Mouse (Mus musculus): ENCODE measurements at regions not wholly inside any gene's neighbourhood (a gene's known extent, or its start where the extent isn't known, plus 50 kb on each side); places are given as distances from the start of the nearest gene placed in this dataset.

GRCm38 (mm10) chr7:117090911-117091550 lies 289.7 kb upstream of the Xylt1 start:
- Histone ChIP-seq H3K27ac (no peak overlapping the region), H3K36me3 (no peaks in the 10 kb centered on the region), H3K27me3 (no peaks in the 10 kb centered on the region), H3K4me3 (no peak overlapping the region), H3K9me3 (no peaks in the 10 kb centered on the region), H3K4me2 (no peak overlapping the region), H3K9ac (no peak overlapping the region), H3K4me1 (replicated peaks) (no peaks in the 10 kb centered on the region)
- ATAC-seq (ENCODE audit: low FRiP score) = no peak
- WGBS = 60% methylated on average over 6 of the region's 6 CpGs

GRCm38 (mm10) chr7:117092860-117093259 lies 287.9 kb upstream of the Xylt1 start:
- no peaks in the 10 kb centered on the region for H3K36me3 ChIP-seq
- no peaks in the 10 kb centered on the region for H3K9me3 ChIP-seq
- H3K9ac ChIP-seq = no peak overlapping the region
- no peak overlapping the region for H3K27ac ChIP-seq
- 94% methylated on average over 4 of the region's 4 CpGs for WGBS
- H3K4me1 ChIP-seq (replicated peaks) = no peaks in the 10 kb centered on the region
- no peak for ATAC-seq (ENCODE audit: low FRiP score)
- no peak overlapping the region for H3K4me3 ChIP-seq
- H3K27me3 ChIP-seq = no peaks in the 10 kb centered on the region
- no peak overlapping the region for H3K4me2 ChIP-seq

GRCm38 (mm10) chr7:117097618-117098017 lies 283.2 kb upstream of the Xylt1 start:
- no peak for ATAC-seq (ENCODE audit: low FRiP score)
- H3K36me3 ChIP-seq = no peaks in the 10 kb centered on the region
- WGBS = 74% methylated on average over 3 of the region's 3 CpGs

GRCm38 (mm10) chr7:117099041-117099440 lies 281.7 kb upstream of the Xylt1 start:
- H3K4me1 ChIP-seq (replicated peaks) = no peaks in the 10 kb centered on the region
- no peaks in the 10 kb centered on the region for H3K36me3 ChIP-seq
- no peak overlapping the region for H3K9ac ChIP-seq
- ATAC-seq (ENCODE audit: low FRiP score) = no peak
- H3K27me3 ChIP-seq = no peaks in the 10 kb centered on the region
- H3K27ac ChIP-seq = no peak overlapping the region
- H3K4me2 ChIP-seq = no peak overlapping the region
- WGBS = 73% methylated on average over 6 of the region's 6 CpGs
- H3K4me3 ChIP-seq = no peak overlapping the region
- no peaks in the 10 kb centered on the region for H3K9me3 ChIP-seq

More at GRCm38 (mm10) chr7:117097618-117098017, 283.2 kb upstream of the Xylt1 start:
- no peak overlapping the region for H3K27ac ChIP-seq
- no peaks in the 10 kb centered on the region for H3K9me3 ChIP-seq
- no peak overlapping the region for H3K9ac ChIP-seq
- no peak overlapping the region for H3K4me2 ChIP-seq
- no peak overlapping the region for H3K4me3 ChIP-seq
- H3K4me1 ChIP-seq (replicated peaks) = no peaks in the 10 kb centered on the region
- no peaks in the 10 kb centered on the region for H3K27me3 ChIP-seq

GRCm38 (mm10) chr7:117103035-117103434 lies 277.7 kb upstream of the Xylt1 start:
- Histone ChIP-seq H3K4me1 (replicated peaks) (no peaks in the 10 kb centered on the region), H3K27me3 (no peaks in the 10 kb centered on the region), H3K4me3 (no peak overlapping the region), H3K9me3 (no peaks in the 10 kb centered on the region), H3K36me3 (no peaks in the 10 kb centered on the region), H3K9ac (no peak overlapping the region), H3K4me2 (no peak overlapping the region), H3K27ac (no peak overlapping the region)
- 70% methylated on average over 5 of the region's 5 CpGs for WGBS
- ATAC-seq (ENCODE audit: low FRiP score) = no peak

- no peaks in the 10 kb centered on the region for H3K36me3 ChIP-seq
- no peak for ATAC-seq (ENCODE audit: low FRiP score)
Measured at GRCm38 (mm10) chr7:117106691-117107191, 274.0 kb upstream of the Xylt1 start.

GRCm38 (mm10) chr7:117108391-117108790 lies 272.4 kb upstream of the Xylt1 start:
- 84% methylated on average over 3 of the region's 3 CpGs for WGBS
- Histone ChIP-seq H3K4me2 (no peak overlapping the region), H3K36me3 (no peaks in the 10 kb centered on the region), H3K9me3 (no peaks in the 10 kb centered on the region), H3K27me3 (no peaks in the 10 kb centered on the region), H3K4me3 (no peak overlapping the region), H3K9ac (no peak overlapping the region), H3K4me1 (replicated peaks) (no peaks in the 10 kb centered on the region), H3K27ac (no peak overlapping the region)
- no peak for ATAC-seq (ENCODE audit: low FRiP score)

More at GRCm38 (mm10) chr7:117106691-117107191, 274.0 kb upstream of the Xylt1 start:
- 94% methylated on average over 7 of the region's 7 CpGs for WGBS
- Histone ChIP-seq H3K4me2 (no peak overlapping the region), H3K4me1 (replicated peaks) (no peaks in the 10 kb centered on the region), H3K27ac (no peak overlapping the region), H3K27me3 (no peaks in the 10 kb centered on the region), H3K4me3 (no peak overlapping the region), H3K9me3 (no peaks in the 10 kb centered on the region), H3K9ac (no peak overlapping the region)

GRCm38 (mm10) chr7:117127728-117128127 lies 253.1 kb upstream of the Xylt1 start:
- Histone ChIP-seq H3K4me3 (no peak overlapping the region), H3K4me1 (replicated peaks) (no peaks in the 10 kb centered on the region), H3K9ac (no peak overlapping the region), H3K9me3 (no peaks in the 10 kb centered on the region), H3K27me3 (no peaks in the 10 kb centered on the region), H3K36me3 (no peaks in the 10 kb centered on the region), H3K27ac (no peak overlapping the region), H3K4me2 (no peak overlapping the region)
- 79% methylated on average over 3 of the region's 3 CpGs for whole genome bisulfite sequencing
- ATAC-seq (ENCODE audit: low FRiP score) = no peak

GRCm38 (mm10) chr7:117134869-117135268 lies 245.9 kb upstream of the Xylt1 start:
- 93% methylated on average over 1 of the region's 1 CpGs for WGBS
- Histone ChIP-seq H3K36me3 (no peaks in the 10 kb centered on the region), H3K4me1 (replicated peaks) (peaks cover 13% of the 10 kb centered on the region)

GRCm38 (mm10) chr7:117138681-117139080 lies 242.1 kb upstream of the Xylt1 start:
- peaks cover 24% of the 10 kb centered on the region for H3K4me1 ChIP-seq (replicated peaks)
- no peaks in the 10 kb centered on the region for H3K36me3 ChIP-seq
- H3K27me3 ChIP-seq = no peaks in the 10 kb centered on the region
- WGBS = 81% methylated on average over 1 of the region's 1 CpGs
- no peak overlapping the region for H3K27ac ChIP-seq
- no peak for ATAC-seq (ENCODE audit: low FRiP score)
- no peaks in the 10 kb centered on the region for H3K9me3 ChIP-seq
- H3K9ac ChIP-seq = no peak overlapping the region
- H3K4me2 ChIP-seq = no peak overlapping the region
- no peak overlapping the region for H3K4me3 ChIP-seq

More at GRCm38 (mm10) chr7:117134869-117135268, 245.9 kb upstream of the Xylt1 start:
- H3K9me3 ChIP-seq = no peaks in the 10 kb centered on the region
- no peak overlapping the region for H3K9ac ChIP-seq
- H3K4me2 ChIP-seq = no peak overlapping the region
- ATAC-seq (ENCODE audit: low FRiP score) = no peak
- H3K4me3 ChIP-seq = no peak overlapping the region
- no peaks in the 10 kb centered on the region for H3K27me3 ChIP-seq
- no peak overlapping the region for H3K27ac ChIP-seq

GRCm38 (mm10) chr7:117139245-117139970 lies 241.4 kb upstream of the Xylt1 start:
- Histone ChIP-seq H3K27me3 (no peaks in the 10 kb centered on the region), H3K9me3 (no peaks in the 10 kb centered on the region), H3K9ac (no peak overlapping the region), H3K36me3 (no peaks in the 10 kb centered on the region), H3K4me2 (no peak overlapping the region), H3K27ac (peak overlapping the region; percentile 49), H3K4me1 (replicated peaks) (peaks cover 24% of the 10 kb centered on the region), H3K4me3 (no peak overlapping the region)
- peak; percentile 88 for ATAC-seq (ENCODE audit: low FRiP score)
- 14% methylated on average over 5 of the region's 5 CpGs for WGBS

- H3K27me3 ChIP-seq = no peaks in the 10 kb centered on the region
- H3K36me3 ChIP-seq = no peaks in the 10 kb centered on the region
- H3K27ac ChIP-seq = peak overlapping the region; percentile 18; the same call in 1 of the 2 replicates
- 0 out of 2 replicates have a peak, but pooled peaks have one; percentile 41 for ATAC-seq (ENCODE audit: low FRiP score)
- peaks cover 24% of the 10 kb centered on the region for H3K4me1 ChIP-seq (replicated peaks)
- no peak overlapping the region for H3K4me3 ChIP-seq
- no peaks in the 10 kb centered on the region for H3K9me3 ChIP-seq
- WGBS = 38% methylated on average over 1 of the region's 1 CpGs
- H3K4me2 ChIP-seq = no peak overlapping the region
- no peak overlapping the region for H3K9ac ChIP-seq
Measured at GRCm38 (mm10) chr7:117139971-117140247, 240.9 kb upstream of the Xylt1 start.

- H3K4me1 ChIP-seq (replicated peaks) = peaks cover under 1% of the 10 kb centered on the region; the same call in 1 of the 2 replicates
- no peaks in the 10 kb centered on the region for H3K27me3 ChIP-seq
- ATAC-seq (ENCODE audit: low FRiP score) = no peak
- no peaks in the 10 kb centered on the region for H3K36me3 ChIP-seq
- H3K4me2 ChIP-seq = no peak overlapping the region
- no peak overlapping the region for H3K4me3 ChIP-seq
- no peaks in the 10 kb centered on the region for H3K9me3 ChIP-seq
- H3K9ac ChIP-seq = no peak overlapping the region
- H3K27ac ChIP-seq = no peak overlapping the region
- WGBS = 89% methylated on average over 7 of the region's 7 CpGs
Measured at GRCm38 (mm10) chr7:117146809-117147208, 234.0 kb upstream of the Xylt1 start.

Measured in hindbrain, embryonic 13.5 days (tissue).